Mouse (Mus musculus) kidney, adult 2 months (tissue): ENCODE measurements around the gene Rbm4. TPM values are rescaled to one million over a fixed set of nuclear protein-coding genes. Genes with fewer than 3 reads are reported as not detected.
A peak's percentile ranks its signal among the peaks of the same experiment; 100 is the strongest.
"Not testable (repeated sequence)": the region's sequence is repeated elsewhere in the genome, so short reads cannot be mapped to it uniquely, and the experiment has no call there.

ENCODE experiments used
- DNase-seq: peaks from one replicate; pipeline ENCODE4 v3.0.0; 2021
- H3K27ac ChIP-seq: fragments of 200-500 bp; 2 replicates; pipeline ENCODE4 v1.5.1; 2012; ENCODE audit warnings: low read depth, low read length, control low read depth, inconsistent platforms; ENCODE audit not compliant: insufficient read depth
- H3K27me3 ChIP-seq: fragments of 200-500 bp; replicated peaks from 2 replicates; pipeline ENCODE4 v1.6.1; 2012; ENCODE audit warnings: mild to moderate bottlenecking, moderate library complexity, low read length, inconsistent platforms; ENCODE audit not compliant: control insufficient read depth, insufficient read depth
- H3K36me3 ChIP-seq: fragments of 200-500 bp; 2 replicates; pipeline ENCODE4 v1.6.1; 2012; ENCODE audit warnings: mild to moderate bottlenecking, moderate library complexity, low read length, inconsistent platforms; ENCODE audit not compliant: control insufficient read depth, insufficient read depth
- H3K4me1 ChIP-seq: fragments of 200-500 bp; 2 replicates; pipeline ENCODE4 v1.6.1; 2011; ENCODE audit warnings: low read length; ENCODE audit not compliant: control insufficient read depth, insufficient read depth
- H3K4me3 ChIP-seq: fragments of 200-500 bp; 2 replicates; pipeline ENCODE4 v1.5.1; 2011; ENCODE audit warnings: mild to moderate bottlenecking, low read depth, low read length, control low read depth; ENCODE audit not compliant: insufficient read depth
- CTCF ChIP-seq: fragments of 200-500 bp; conservative IDR thresholded peaks from 2 replicates; pipeline ENCODE4 v1.5.1; 2011; ENCODE audit warnings: low read depth, mild to moderate bottlenecking, control low read depth, low read length, moderate library complexity, mixed read lengths; ENCODE audit not compliant: insufficient read depth, insufficient read length
- POLR2A ChIP-seq: fragments of 200-500 bp; IDR thresholded peaks from one replicate; pipeline ENCODE4 v1.6.1; 2011; ENCODE audit warnings: low read depth, low read length, control low read depth
- WGBS: fragments of 180-500 bp; shearing (Covaris S2); methylation state at CpG from one replicate; pipeline ENCODE4 v1.1.7; 2018; 5-methylcytosine and 5-hydroxymethylcytosine counted together
- polyA plus RNA-seq: library from polyadenylated mRNA; depleted of rRNA; stranded (reverse); fragments of >200 nt; gene quantifications from 2 replicates; pipeline ENCODE4 v1.2.3, GENCODE M21; 2012

Gene Rbm4
- polyA plus RNA-seq, 1 experiment = 47.5 TPM

- H3K36me3 ChIP-seq = peaks cover 10% of the 10 kb centered on the region
- H3K27ac ChIP-seq = peak overlapping the region; percentile 25; the same call in 1 of the 2 replicates
- peak; percentile 64 for DNase-seq
- H3K4me3 ChIP-seq = no peak overlapping the region
- H3K27me3 ChIP-seq = no peaks in the 10 kb centered on the region
- WGBS = 57% methylated on average over 11 of the region's 12 CpGs
- peaks cover 5% of the 10 kb centered on the region; the same call in 1 of the 2 replicates for H3K4me1 ChIP-seq
- TF ChIP-seq POLR2A (no peak), CTCF (no peak)
Observed at GRCm38 (mm10) chr19:4767507-4768148, 26.1 kb downstream of the Rbm4 start.

DNA sequence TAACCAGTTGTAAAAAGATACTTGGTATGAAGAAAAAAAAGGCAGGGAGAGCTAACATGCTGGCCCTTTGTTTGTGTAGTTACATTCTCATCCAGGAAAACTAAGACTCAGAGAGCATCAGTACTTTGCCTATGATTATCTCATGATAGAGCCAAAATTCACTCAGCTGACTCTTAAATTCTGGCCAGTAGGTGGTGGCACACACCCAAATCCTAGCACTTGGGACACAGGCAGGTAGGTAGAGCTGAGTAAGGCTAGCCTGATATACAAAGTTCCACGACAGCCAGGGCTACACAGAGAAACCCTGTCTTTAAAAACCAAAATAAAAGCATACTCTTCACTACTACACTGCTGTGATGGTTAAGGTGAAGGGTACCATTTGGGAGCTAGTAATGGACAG, 30.8 kb downstream of the Rbm4 start:
- H3K4me1 ChIP-seq = peaks cover 5% of the 10 kb centered on the region; the same call in 1 of the 2 replicates
- TF ChIP-seq CTCF = peak; percentile 52
- TF ChIP-seq POLR2A = no peak
- peak; percentile 63 for DNase-seq
- 25% methylated on average over 1 of the region's 1 CpGs for WGBS
- H3K27ac ChIP-seq = no peak overlapping the region
- peaks cover 5% of the 10 kb centered on the region for H3K36me3 ChIP-seq
- no peak overlapping the region for H3K4me3 ChIP-seq
- no peaks in the 10 kb centered on the region for H3K27me3 ChIP-seq

DNA sequence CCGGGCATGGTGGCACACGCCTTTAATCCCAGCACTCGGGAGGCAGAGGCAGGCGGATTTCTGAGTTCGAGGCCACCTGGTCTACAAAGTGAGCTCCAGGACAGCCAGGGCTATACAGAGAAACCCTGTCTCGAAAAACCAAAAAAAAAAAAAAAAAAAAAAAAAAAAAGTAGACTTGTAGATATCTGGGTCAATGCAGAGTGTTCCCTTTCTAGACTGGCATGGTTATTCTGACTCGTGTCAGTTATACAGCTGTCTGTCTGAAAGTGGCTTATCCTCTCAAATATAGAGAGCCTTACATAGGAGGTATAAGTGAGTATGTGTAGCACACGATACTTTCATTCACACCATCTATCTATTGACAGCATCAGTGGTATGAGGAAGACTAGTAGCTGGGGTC, 33.2 kb downstream of the Rbm4 start:
- DNase-seq, H3K27me3 ChIP-seq, H3K4me1 ChIP-seq, H3K27ac ChIP-seq, H3K4me3 ChIP-seq, H3K36me3 ChIP-seq: not testable (repeated sequence)
- 79% methylated on average over 8 of the region's 8 CpGs for WGBS

DNA sequence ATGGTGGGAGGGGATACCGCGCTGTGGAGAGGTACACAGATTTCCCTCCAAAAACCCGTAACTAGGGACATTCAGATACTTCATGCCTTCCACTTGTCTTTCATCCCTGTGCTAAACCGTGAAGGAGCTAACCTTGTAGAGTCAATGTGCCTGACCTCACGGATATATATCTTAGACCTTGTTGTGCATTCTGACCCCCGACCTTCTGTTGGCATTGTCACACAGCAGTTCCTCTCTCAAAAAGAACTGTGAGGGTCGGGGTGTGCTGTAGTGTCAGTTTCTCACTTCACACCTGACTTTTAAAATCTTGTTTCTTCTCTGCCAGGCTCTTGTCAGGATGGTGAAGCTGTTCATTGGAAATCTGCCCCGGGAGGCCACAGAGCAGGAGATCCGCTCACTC, 36.8 kb downstream of the Rbm4 start:
- DNase-seq = no peak
- TF ChIP-seq POLR2A (no peak), CTCF (no peak)

GRCm38 (mm10) chr19:4756193-4756911, 37.3 kb downstream of the Rbm4 start, which contains the start of gene Rbm4b:
Gene Rbm4b, plus strand, starts transcription at chr19:4756497.
- WGBS = under 1% methylated on average over 65 of the region's 65 CpGs
- Histone ChIP-seq H3K27me3 (no peaks in the 10 kb centered on the region), H3K27ac (peak within 1 kb of the TSS; percentile 86), H3K4me3 (peak within 1 kb of the TSS; percentile 83), H3K36me3 (no peaks in the 10 kb centered on the region; the same call in 1 of the 2 replicates), H3K4me1 (peaks cover 4% of the 10 kb centered on the region; the same call in 1 of the 2 replicates)
- TF ChIP-seq POLR2A = peak; percentile 5
- no peak for TF ChIP-seq CTCF
- peak; percentile 98 for DNase-seq

More for the DNA sequence above, 36.8 kb downstream of the Rbm4 start:
- Histone ChIP-seq H3K36me3 (no peaks in the 10 kb centered on the region; the same call in 1 of the 2 replicates), H3K27ac (peak overlapping the region; percentile 35), H3K27me3 (no peaks in the 10 kb centered on the region), H3K4me1 (peaks cover 4% of the 10 kb centered on the region; the same call in 1 of the 2 replicates), H3K4me3 (peak overlapping the region; percentile 83)
- WGBS = 2% methylated on average over 9 of the region's 9 CpGs

GRCm38 (mm10) chr19:4755565-4756192, 38.0 kb downstream of the Rbm4 start:
- WGBS = under 1% methylated on average over 10 of the region's 10 CpGs
- peak overlapping the region; percentile 86 for H3K27ac ChIP-seq
- DNase-seq = peak; percentile 95
- no peaks in the 10 kb centered on the region for H3K27me3 ChIP-seq
- no peaks in the 10 kb centered on the region; the same call in 1 of the 2 replicates for H3K36me3 ChIP-seq
- peaks cover 4% of the 10 kb centered on the region; the same call in 1 of the 2 replicates for H3K4me1 ChIP-seq
- TF ChIP-seq POLR2A = no peak
- TF ChIP-seq CTCF = peak; percentile 99
- H3K4me3 ChIP-seq = peak overlapping the region; percentile 83

DNA sequence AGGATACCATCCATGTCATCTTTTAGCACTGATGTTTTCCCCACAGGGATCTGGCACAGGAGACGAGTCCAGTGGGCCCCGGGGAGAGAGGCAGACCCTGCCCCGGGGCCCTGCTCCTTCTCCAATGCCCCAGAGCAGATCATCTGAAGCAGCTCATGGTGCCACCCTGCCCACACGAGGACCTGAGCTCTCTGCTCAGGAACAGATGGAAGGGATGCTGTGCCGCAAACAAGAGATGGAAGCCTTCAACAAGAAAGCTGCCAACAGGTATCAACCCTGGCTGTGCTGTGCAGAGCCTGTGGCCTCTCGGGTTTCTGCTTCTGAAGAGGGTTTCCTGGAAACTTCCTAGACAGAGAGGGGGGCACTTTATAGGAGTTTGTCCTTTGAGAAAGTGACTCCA, 43.7 kb downstream of the Rbm4 start:
- 89% methylated on average over 6 of the region's 6 CpGs for WGBS
- Histone ChIP-seq H3K4me1 (no peaks in the 10 kb centered on the region), H3K27ac (no peak overlapping the region), H3K4me3 (no peak overlapping the region), H3K36me3 (no peaks in the 10 kb centered on the region), H3K27me3 (no peaks in the 10 kb centered on the region)
- no peak for TF ChIP-seq CTCF
- TF ChIP-seq POLR2A = no peak
- no peak for DNase-seq
